Mouse (Mus musculus): ENCODE data around the gene Adgrg5. TPM values are rescaled to one million over a fixed set of nuclear protein-coding genes. Genes with fewer than 3 reads are reported as not detected.

Gene Adgrg5
- total RNA-seq (2021) = 1 to 10 TPM; 1.4 to 1.6 TPM
- long read RNA-seq, experiment 1, partial matches to known transcripts = 0 of 1 reads
- long read RNA-seq, experiment 1, other reads (novel, unspliced or antisense) = 0 of 1 reads
- long read RNA-seq, experiment 2 = 0 reads

DNA sequence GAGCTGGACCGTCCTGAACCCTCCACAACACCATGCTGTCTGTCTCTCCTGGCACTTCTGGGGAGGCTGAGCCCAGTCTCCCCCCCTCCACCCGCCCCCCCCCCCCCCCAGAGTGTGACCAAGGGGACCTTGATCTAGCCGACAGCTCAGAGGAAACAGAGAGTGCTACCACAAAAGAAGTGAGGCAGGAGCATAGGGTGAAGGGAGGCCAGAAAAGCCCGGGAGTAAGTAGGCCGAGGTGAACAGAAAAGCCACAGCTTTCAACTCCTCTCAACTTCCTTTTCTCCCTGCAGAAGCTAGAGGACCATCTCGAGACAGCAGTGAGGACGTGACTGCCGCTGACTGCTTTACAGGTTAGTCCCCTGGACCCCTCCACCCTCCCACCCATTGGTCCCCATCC lies at the start of gene Adgrg5:
TSS of gene Adgrg5 (plus strand) at position 290 of the 400 bp plus-strand sequence.
- DNase-seq (ENCODE audit: low spot score in 2 of 2) = no peak

DNA sequence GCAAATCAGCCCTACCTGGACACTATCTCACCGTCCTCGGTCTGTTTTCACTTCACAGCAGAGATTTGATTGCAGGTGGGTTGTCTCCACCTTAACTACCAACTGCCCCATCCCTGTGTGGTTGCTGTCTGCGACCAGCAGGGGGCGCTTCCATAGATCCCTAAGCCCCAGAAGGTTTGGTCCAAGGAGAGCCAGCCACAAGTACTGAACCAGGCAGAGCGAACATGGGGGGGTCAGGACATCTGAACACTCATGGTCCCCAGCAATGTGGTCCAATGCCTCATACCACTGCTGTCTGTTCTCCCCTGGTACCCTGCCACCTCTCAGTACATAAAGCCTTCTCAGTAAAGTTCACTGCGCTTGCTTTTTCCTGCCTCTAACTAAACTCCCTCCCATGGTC lies 49.1 kb upstream of the Adgrg5 start:
- DNase-seq (ENCODE audit: low spot score in 2 of 2) = peak; percentile 78 to 79

DNA sequence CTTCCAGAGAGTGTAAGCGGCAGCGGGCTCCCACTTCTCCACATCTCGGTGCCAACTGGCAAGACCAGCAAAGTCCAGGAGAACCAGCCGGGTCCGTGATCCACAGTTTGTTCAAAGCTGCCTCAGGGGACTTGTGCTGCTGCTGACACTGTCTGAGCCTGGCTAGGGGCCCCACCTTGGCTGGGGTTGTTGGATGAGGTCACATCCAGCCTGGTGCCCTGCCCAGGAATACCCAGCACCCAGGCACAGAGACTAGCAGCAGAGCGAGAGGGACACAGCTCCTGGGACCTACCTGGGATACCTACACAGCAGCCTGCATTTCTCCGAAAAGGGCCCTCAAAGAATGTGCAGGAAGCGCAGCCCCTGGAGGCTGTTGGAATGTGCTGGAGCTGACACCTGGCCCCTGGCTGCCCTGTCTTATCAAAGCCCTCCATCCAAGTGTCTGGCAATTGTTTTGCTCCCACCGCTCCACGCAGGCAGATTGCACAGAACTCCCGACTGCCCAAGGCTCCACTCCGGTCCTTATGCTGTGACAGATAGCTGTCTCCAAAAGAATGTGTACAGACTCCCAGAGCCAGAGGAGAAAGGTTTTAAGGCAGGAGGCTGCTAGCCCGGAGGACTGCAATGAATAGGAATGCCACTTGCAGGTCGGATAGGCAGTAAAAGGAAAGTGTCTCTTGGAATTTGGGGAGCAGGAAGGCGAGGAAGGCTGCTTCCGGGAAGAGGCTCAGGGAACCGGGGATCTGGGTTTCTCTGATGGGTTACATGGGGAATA lies 48.2 kb upstream of the Adgrg5 start:
- no peak for DNase-seq (ENCODE audit: low spot score in 2 of 2)

DNA sequence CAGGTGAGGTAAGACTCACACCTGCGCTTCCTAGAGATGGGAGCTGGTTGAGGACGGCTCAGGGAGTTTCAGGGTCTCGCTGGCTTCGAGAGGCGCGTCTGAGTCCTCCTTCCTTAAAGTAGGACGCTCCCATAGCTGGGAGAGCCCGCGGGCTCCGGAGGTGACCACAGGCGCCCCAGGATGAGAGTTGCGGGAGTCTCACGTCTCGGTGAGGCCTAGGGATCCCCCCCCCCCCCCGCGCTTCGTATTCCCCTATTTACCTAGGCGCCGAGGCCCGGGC lies 47.7 kb upstream of the Adgrg5 start:
- no peak for DNase-seq (ENCODE audit: low spot score in 2 of 2)

DNA sequence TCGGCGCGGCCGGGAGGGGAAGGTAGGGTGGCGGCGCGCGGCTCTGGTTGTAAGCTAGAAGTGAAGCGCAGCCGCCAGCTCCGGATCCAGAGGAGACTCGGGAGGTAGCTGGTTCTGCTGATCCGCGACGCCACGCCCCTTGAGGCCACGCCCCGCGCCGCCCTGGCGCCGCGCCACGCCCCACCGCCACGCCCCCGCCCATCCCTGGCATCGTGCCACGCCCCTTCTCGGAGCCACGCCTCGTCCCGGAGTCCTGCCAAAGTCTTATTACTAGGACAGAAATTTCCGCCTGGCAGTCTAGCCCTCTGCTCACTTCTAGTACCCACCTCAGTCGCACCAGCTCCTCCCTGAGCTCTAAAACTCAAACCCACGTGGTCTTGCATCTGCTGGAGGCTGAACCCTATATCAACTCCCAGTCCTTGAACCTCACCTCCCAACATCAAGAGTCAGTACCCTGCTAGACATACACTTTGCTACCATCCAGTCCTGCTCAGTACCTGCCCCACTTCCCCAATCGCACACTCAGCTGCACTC lies 47.2 kb upstream of the Adgrg5 start, which contains the start of gene Dok4:
TSS of gene Dok4 (minus strand) at position 134 of the 534 bp plus-strand sequence.
- peak; percentile 96 to 99 for DNase-seq (ENCODE audit: low spot score in 2 of 2)

DNA sequence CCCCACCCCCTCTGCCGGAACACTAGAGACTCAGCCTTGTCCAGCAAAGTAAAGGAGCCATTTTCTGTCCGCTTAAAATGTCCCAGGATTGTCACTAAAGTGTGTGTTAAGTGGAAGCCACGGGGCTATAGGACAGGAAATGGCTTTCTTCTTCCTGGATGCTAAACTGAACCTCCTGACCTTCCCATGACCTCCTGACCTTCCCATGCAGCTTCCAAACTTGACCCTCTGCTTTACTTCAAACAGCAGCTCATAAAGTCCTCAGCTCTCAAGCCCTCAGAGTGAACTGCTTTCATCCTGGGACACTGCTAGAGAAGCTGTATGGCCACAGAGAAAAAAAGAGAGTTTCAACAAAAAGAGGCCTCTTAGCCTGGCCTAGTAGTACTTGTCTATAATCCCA lies 46.7 kb upstream of the Adgrg5 start:
- DNase-seq (ENCODE audit: low spot score in 2 of 2) = no peak

DNA sequence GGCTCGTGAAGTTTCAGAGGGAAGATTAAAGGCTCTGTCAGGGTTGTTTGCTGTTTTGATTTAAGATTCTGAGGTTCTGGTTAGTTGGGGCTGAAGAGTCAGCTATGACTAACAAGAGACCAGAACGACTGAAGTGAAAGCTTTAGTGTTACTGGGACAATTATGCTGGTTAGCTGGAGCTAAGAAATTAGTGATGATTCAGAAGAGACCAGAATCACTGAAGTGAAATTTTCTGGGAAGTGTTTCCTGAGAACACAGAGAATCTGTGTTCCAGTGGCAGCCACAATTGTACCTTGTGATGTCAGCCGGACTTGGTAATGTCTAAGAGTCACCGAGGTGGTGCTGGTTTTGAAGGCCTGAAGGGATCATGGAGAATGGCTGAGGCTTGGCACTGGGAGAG lies 42.8 kb upstream of the Adgrg5 start:
- DNase-seq (ENCODE audit: low spot score in 2 of 2) = no peak

DNA sequence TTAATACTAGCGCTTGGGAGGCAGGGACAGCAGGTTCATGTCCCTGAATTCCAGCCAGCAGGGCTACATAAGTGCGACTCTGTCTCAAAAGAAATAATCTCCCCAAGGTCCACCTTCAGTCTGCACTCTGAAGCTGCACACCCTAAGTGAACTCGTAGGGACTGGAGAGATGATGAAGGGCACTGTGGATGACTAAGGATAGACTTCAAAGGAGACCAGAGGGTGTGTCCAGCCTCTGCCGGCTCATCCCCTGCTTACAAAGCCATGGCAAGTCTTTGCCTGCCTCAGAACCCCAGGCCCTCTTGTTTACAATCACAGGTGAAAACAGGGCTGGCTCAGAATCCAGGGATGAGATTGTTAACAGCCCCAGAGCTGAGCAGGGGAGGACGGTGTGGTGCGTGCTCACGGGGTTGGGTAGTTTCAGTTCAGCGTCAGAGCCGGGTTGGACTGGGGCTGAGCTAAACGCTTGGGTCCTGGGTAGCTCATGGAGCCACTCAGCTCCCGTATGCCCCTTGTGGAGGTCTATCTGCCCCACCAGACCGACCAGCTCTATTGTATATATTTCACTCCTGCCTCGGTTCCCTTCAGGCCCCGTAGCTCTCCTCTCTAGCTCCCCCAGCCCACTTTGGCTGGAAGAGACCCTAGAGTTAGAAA lies 35.0 kb upstream of the Adgrg5 start:
- DNase-seq (ENCODE audit: low spot score in 2 of 2) = no peak

DNA sequence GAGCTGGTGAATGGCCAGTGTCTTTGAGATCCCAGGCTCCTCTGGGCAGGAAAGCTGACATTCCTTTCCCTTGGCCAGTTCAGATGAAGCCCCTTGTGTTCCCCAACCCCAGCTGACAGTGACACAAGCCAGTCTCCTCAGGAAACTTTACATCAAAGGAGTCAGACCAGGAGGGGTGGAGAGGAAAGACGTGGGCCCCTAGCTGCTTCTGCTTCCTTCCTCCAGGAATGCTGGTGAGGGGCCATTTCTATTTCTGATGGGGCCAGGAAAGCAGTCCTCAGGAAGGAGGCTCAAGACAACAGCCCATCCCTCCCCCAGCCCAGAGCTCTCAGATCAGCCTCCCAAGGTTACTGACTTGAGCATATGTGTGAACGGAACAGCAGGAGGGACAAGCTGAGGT lies 30.6 kb upstream of the Adgrg5 start:
- no peak for DNase-seq (ENCODE audit: low spot score in 2 of 2)

DNA sequence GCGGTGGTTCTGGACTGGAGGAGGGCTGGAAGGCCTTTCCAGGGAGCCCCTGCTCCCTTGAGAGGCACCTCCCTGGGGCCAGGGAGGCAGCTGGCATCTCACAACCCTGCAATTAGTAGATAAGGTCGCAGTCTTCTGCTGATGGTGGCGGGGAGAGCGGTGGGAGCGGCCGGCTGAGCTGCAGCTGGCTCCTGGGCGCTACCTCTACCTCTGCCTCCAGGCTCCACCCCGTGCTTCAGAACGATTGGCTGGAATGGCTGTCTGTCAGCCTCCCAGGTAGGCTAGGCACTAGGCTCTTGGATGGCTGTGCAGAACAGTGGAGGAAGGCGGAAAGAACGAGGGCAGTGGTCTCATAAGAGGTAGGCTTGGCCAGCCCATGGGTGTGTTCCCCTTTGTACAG lies 24.2 kb upstream of the Adgrg5 start:
- no peak for DNase-seq (ENCODE audit: low spot score in 2 of 2)

DNA sequence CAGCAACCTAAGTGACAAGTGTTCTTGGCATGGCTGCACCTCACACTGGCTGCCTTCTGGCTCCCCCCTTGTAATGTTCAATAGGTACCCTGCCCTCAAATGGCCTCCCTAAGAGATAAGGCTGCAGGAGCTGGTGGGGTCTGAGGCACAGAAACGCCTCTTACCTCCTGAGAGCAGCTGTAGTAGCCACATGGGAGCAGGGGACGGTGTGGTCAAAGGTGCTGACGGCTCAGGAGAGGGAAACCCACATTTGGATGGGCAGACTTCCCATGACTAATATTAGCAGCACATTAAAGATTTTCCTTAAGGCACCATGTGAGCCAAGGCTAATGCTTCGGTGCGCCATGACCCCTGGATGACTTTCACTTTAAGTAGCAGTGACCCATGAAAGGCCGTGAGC lies 22.9 kb upstream of the Adgrg5 start:
- DNase-seq (ENCODE audit: low spot score in 2 of 2) = no peak

DNA sequence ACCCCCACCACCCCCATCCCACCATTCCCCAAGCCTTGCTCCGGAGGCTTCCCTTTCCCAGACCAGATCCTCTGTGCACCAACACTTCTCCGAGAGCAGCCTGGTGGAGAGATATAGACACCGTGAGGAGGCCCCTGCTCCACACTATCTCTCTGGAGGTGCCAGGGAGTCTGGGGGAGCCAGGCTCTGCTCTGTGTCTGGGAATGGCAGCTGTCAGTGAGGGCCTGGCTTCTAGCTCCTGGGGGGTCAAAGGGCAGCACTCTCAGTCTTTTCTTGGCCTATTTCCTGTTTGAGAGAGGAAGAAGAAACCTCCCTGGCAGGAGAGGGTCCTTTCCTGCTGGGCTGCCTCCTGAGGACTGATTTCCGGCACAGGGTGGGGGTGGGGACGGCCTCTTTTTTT lies 22.5 kb upstream of the Adgrg5 start:
- no peak for DNase-seq (ENCODE audit: low spot score in 2 of 2)

DNA sequence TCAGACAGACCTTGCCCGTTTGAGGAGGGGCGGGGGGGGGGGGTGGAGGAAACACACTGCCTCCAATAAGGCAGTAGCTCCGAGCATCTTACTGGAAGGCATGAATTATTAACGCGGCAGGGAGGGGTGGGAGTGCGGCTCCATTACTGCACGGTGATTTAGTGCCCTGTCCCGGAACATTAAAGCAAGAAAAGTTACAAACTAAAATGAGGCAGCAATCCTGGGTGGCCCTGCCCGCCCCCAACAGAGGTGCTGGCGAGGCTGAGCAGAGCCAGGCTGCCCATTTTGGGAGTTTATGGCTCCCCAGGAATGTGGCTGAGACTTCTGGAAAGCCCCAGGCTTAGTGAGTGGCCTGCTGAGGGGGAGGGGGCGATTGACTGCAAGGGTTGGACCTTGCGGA lies 19.8 kb upstream of the Adgrg5 start:
- DNase-seq (ENCODE audit: low spot score in 2 of 2) = no peak

DNA sequence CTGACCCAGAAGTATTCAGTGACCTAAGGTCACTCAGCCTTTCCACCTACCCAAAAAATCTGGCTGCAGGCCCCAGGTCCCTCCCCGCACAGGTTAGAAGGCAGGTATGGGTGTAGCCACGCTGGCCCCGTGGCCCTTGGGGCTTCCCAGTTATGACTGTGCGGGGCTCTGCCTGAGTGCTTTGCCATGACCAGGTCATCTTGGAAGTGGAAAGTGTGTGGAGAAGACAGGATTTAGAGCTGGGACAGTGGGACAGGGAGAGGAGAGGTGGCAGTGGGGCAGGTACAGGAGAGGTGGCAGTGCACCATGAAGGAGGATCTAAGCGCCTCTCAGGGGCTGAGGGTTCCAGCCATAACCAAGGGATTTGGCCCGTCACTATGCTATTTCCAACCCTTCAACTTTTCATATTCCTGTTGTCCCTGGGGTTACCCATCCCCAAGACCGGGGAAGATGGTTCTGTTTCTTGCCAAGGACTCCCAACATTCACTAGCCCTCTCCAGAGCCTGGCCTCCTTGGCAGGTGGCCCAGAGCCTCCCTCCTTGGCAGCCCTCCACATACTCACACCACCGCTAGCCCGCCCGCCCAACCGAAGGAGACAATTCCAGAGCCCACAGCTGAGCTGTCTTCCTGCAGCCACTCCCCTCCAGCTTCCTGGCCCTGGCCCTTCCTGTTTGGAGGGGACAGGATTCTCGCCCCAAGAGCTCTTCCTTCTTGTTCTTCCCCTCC lies 18.9 kb upstream of the Adgrg5 start:
- peak; percentile 80 for DNase-seq (ENCODE audit: low spot score in 2 of 2)

DNA sequence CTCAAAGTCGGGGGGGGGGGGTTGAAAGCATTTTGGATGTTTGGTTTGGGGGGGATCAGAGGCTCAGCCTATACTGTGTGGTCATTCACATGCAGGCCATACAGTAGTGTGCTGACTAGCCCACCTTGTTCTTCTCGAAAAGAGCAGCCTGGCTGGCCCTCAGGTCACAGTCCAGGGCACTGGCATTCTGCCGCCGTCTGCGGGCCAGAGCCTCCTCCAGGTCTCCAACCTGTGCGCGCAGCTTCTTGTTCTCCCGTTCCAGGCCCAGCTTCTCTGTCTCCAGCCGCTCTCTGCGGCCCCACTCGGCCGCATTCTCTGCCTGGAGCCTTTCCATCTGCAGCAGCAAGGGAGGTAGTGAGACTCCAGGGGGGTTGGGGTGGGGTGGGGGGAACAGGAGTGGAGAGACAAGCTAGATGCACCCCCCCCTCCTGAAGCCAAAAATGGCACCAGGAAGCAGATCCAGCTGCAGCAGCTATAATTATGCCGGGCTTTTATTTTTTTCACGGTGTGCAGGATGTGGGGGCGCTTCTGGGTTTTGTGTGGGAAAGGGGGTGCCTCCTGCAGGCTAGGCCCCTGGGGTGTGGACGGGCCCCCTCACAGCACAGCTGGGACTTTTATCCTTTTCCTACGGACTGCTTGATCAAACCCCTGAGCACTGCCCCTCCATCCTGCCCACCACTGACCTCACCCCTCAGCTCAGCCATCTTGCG lies 15.7 kb upstream of the Adgrg5 start:
- no peak for DNase-seq (ENCODE audit: low spot score in 2 of 2)

DNA sequence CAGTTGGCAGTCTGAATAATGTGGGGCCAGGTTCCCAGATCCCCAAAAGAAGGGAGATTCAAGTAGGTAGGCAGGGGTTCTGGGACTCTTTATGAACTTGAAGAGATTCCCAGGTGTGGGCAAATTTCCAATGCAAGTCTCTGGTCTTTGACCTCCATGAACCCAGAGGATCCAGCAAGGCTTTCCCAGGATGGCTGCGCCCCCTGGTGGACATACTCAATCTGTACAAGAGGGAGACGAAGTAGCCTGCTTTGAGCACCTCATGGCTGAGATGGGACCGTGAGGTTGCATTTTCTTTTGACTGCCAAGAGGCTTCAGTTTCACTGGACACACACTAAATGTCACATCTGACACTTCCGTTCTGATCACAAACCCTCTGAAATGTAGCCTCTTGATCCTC lies 14.6 kb upstream of the Adgrg5 start:
- peak; percentile 87 to 88 for DNase-seq (ENCODE audit: low spot score in 2 of 2)

DNA sequence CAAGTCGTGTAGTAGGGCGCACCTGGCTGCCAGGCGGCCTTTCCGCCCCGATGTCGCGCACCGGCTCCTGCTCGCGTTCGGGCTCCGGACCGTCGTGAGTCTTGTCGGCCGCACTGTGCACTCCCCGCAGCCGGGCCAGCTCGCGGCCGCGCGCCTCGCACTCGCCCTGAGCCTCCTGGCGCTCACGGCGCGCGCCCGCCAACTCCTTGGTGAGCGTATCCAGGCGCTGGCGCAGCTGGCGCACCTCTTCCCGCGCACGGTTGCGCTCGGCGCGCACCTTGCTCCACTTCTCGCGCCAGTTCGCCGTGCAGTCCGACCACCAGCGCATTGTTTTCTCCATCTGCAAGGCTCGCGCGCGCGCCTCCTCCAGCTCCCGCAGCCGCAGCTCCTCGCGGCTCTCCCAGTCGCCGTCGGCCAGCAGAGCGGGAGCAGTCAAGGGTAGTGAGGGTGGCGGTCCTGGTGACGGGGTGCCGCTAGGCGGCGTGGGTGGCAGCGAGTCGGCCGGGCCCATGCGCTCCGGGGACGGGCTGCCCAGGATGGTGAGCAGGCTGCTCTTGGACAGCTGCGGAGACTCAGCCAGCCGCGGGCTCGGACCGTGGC lies 10.3 kb upstream of the Adgrg5 start:
- peak; percentile 70 to 76 for DNase-seq (ENCODE audit: low spot score in 2 of 2)

DNA sequence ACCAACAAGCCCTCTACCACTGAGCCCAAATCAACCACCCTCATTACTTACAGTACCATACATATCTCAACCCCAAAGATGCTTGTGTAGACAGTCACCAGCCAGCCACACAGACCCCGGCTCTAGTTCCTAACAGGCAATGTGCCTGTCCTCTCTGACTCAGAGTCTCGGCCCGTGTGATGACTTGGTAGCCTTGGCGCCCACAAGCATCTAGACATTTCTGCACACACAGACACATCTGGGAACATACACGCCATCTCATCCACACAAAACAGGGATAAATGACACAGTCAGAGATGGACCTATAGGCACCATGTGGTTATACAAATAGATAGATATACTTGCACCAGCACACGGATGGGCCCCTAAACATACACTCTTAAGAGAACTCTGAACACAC lies 9.2 kb upstream of the Adgrg5 start:
- no peak for DNase-seq (ENCODE audit: low spot score in 2 of 2)

DNA sequence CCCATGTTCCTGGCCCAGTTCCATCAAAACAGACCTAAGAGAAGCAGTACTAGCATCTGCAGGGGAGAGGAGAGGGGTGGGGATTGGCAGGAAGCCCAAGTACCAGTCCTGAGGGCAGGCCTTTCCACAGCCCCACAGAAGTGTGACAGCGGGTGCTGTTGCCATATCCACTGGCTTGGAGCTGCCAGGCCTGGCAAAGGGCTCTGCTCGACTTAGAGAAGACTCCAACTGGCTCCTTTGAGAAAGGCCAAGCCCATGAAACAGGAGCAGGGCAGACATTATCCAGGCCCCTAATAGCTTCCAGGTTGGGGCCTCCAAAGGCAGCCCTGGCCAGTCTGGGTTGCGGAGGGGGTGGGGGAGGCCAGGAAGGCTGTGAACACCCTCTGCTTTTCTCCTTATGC lies 8.8 kb upstream of the Adgrg5 start:
- no peak for DNase-seq (ENCODE audit: low spot score in 2 of 2)

DNA sequence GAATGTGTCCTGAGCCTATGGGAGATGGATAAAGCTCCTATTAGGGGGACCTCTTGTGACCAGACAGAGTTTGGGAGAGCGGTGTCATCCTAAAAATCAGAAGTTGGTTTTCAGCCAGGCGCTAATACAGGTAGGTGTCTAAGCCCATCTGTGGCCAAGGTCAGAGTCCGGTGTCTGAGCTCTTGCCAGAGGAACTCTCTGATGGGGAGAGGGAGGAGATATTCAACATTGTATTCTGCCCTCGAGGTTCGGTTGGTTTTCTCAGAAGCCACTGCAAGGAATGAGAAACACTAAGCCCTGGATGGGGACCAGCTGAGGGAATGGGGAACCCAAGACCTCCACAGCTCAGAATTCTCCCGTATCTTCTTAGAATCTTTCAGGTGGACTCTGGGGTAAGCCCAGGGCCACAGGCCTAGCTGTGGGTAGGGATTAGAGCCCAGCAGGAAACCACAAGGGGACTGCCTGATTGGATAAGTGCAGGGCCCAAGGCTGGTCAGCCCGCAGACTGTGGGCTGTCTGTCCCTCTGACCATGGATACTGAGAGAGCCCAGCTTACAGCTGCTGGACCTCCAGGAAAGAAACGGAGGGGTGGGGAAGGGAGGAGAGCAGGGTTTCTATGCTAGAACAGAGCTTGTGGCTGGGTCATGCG lies 7.1 kb upstream of the Adgrg5 start:
- no peak for DNase-seq (ENCODE audit: low spot score in 2 of 2)
